Mouse (Mus musculus): Measurements from ENCODE around the gene B3galt4. TPM values are rescaled to one million over a fixed set of nuclear protein-coding genes. Genes with fewer than 3 reads are reported as not detected.

The B3galt4 gene
- 9.3 and 9.5 TPM in 2 replicates for polyA plus RNA-seq (2012; rRNA removed)

DNA sequence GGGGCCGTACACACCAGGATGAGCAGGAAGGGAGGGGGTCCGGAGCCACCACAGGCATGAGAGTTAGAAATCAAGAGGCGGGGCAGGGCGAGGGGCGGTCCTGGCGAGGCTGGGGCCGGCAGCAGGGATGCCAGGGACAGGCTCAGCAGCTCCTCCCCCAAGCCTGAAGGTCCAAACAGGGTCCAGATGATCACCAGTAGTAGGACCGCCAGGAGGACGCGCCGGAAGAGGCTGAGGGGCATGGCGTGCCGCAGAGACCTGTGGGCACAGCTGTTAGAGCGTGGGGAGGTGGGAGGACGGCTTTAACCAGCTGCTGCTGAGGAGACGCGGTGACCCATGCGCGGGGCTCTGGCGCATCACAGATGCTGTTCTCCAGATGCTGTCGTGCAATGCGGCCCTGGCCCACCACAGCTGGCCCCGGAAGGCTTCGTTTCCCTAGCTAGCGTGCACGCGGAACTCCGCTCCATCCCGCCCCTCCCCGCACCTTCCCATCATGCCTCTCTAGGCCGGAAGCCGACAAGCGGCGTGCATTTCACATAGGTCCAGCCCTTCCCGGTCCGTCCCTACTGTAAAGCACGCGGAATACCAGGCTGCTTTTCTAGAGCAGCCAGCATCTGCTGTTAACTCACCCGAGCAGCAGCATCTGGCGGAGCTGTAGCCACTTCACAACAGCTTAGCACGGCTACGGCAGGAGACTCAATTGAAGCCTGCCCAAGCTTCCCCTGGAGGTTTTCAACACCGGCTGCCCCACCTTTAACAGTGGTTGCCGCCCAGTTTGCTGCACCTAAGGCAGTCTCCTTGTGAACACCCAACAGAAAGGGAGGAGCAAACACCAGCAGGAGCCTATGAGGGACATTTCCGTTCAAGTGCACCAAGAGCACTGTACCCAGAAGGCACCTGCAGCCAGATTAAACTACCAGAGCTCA is at the start of gene B3galt4:
Gene B3galt4, minus strand, starts transcription at position 468 of the 926 bp plus-strand sequence.

DNA sequence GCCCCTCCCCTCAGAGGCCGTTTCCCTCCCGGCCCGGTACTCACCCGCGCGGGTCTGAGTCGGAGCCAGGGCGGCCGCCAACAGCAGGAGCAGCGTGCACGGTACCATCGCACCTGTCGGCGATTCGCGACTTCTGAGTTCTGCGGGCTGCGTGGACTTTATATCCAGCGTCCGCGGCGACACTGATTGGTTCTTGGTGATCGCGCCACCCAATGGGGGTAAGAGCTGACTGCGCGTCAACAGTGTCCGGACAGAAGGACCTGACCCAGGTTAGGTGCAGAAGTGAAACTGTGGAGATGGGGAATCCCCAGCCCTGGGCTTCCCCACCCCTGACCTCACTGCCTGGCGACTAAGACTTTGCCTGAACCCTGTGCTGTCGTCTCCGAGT is 48.9 kb upstream of the B3galt4 start, which contains the start of gene H2-K1:
Gene H2-K1, minus strand, starts transcription at position 198 of the 388 bp plus-strand sequence.

DNA sequence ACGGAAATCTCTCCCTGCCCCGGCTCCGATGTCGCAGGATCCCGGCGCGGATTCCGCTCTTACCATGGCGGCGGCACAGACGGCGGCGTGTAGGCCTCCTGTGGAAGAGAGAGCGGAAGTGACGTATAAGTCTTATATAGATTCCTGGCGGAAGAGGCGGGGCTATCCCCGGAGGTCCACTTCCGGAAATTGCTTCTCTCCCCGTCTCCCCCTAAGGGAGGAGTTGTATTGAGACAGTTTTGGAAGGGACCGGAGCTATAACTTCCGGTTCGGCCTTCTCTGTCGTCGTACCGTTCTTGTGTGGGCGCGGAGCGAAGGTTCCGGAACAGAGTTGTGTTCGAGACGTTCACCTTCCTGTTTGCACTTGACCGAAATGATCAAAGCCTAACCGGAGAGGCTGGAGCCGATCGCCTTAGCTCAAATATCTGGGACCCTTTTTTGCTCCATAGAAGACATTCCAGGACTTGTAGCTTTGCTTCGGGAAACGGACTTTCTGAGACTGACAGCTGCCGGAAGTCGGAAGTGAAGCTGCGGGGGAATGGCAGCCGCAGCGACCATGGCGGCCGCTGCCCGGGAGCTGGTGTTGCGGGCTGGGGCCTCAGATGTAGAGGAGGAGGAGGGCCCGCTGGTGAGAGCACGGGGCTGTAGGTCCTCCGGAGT is 4.4 kb upstream of the B3galt4 start, which contains the start of the genes Vps52 and Rps18:
Gene Vps52, plus strand, starts transcription at position 258 of the 660 bp plus-strand sequence.
Gene Rps18, minus strand, starts transcription at position 447 of the 660 bp plus-strand sequence.

GRCm38 (mm10) chr17:33940206-33940805 is 11.0 kb downstream of the B3galt4 start, which contains the start of the genes Pfdn6 and Wdr46:
Gene Pfdn6, minus strand, starts transcription at chr17:33940343.
Gene Wdr46, plus strand, starts transcription at chr17:33940660.

DNA sequence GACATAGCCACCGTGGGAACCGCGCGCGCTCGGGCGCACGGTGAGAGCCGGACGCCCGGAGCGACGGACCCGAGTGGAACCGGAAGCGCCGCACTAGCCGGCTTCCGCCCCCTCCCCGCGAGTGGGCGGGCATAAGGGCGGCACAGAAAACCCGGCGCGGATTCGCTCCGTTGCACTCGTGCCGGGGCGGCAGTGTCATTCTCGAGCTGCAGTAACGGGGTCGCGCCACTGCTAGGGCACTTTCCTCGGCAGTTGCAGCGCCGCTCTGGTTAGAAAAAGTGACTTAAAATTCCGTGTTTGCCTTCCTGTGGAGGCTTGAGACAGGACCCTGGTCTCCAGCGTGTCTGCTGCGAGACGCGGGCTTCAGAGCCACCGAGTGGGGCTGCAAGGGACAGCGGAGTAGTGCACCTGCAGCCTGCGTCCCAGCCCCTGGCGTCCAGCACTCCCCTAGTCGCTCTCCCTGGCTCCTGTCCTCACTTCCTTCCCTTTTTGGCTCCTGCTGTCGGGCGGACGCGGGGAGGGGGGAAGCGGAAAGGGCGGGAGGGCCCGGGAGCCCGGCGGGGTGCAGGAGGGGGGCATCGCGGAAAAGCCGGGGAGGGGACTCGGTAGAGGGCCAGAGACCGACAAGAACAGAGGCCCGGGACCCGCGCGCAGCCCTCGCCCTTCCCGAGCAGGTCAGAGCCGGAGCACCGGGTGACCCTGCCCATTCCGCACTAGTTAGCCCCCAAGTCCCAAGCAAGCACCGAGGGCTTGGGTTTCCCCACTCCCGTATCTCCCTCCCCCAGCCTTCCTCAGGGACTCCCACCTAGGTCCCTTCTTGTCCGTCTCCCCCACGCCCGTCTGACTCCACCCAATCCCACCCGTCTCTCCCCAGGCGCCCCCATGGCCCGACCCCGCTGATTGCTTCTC is 21.7 kb downstream of the B3galt4 start, which contains the start of gene Rgl2:
Gene Rgl2, plus strand, starts transcription at position 173 of the 909 bp plus-strand sequence.

DNA sequence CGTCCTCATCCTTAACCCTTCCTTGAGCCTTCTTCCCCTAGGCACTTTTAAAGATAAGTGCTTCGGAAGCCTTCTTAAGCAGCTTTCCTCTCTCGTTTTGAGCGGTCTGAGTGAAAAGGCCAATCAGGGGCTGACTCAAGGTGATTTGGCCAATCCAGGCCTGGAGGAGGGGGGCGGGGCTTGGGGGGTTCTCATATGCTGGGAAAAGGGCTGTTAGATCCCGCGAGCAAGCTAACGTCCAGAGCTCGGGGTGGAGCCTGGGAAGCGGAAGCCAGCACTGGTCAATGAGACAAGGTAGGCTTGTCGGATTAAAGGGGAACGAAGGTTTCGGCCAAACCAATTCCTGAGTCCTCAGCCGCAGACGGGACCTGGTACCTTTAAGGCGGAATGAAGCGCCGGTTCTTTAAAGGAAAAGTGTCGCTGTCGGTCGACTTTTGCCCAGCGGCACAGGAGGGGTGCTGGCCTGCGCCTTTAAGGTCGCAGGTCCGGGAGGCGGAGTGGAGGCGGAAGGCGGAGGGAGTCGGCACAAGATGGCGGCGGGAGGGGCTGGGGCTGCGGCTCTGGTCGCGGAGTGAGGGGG is 35.5 kb downstream of the B3galt4 start, which contains the start of the genes Tapbp and Zbtb22:
Gene Tapbp, plus strand, starts transcription at position 229 of the 580 bp plus-strand sequence.
Gene Zbtb22, plus strand, starts transcription at position 234 of the 580 bp plus-strand sequence.

GRCm38 (mm10) chr17:33909077-33909868 is 42.0 kb downstream of the B3galt4 start, which contains the start of gene Daxx:
Gene Daxx, plus strand, starts transcription at chr17:33909414.

GRCm38 (mm10) chr17:33904835-33905234 is 46.5 kb downstream of the B3galt4 start, which contains the start of gene Platr17:
Gene Platr17, plus strand, starts transcription at chr17:33905135.

Other genes starting within 250 kb of the B3galt4 start
- 54.7 and 54.9 TPM in 2 replicates for gene March2, start 232.8 kb downstream of the B3galt4 start, polyA plus RNA-seq (2012; rRNA removed)
- 492 and 498 TPM in 2 replicates for gene Rab11b, start 191.0 kb downstream of the B3galt4 start, polyA plus RNA-seq (2012; rRNA removed)
- gene Angptl4, start 169.7 kb downstream of the B3galt4 start, polyA plus RNA-seq (2012; rRNA removed), result 8.6 and 13.8 TPM in 2 replicates
- 60.8 and 64.1 TPM in 2 replicates for gene Kank3, start 141.0 kb downstream of the B3galt4 start, polyA plus RNA-seq (2012; rRNA removed)
- 1,052 and 1,113 TPM in 2 replicates for gene Rps28, start 126.9 kb downstream of the B3galt4 start, polyA plus RNA-seq (2012; rRNA removed)
- 340 and 356 TPM in 2 replicates for gene Ndufa7, start 126.9 kb downstream of the B3galt4 start, polyA plus RNA-seq (2012; rRNA removed)
- gene Cd320, start 108.4 kb downstream of the B3galt4 start, polyA plus RNA-seq (2012; rRNA removed), result 41.3 and 46.5 TPM in 2 replicates
- not detected in 2 replicates for gene Gm7029, start 77.7 kb downstream of the B3galt4 start, polyA plus RNA-seq (2012; rRNA removed)
- gene Kifc1, start 60.8 kb downstream of the B3galt4 start, polyA plus RNA-seq (2012; rRNA removed), result 32.6 and 40.9 TPM in 2 replicates
- 0.25 and 0.29 TPM in 2 replicates for gene Platr17, start 46.4 kb downstream of the B3galt4 start, polyA plus RNA-seq (2012; rRNA removed)
- 46.3 and 50.1 TPM in 2 replicates for gene Daxx, start 42.1 kb downstream of the B3galt4 start, polyA plus RNA-seq (2012; rRNA removed)
- 13.9 and 20.8 TPM in 2 replicates for gene Tapbp, start 35.6 kb downstream of the B3galt4 start, polyA plus RNA-seq (2012; rRNA removed)
- gene Zbtb22, start 35.6 kb downstream of the B3galt4 start, polyA plus RNA-seq (2012; rRNA removed), result 34.5 and 40.6 TPM in 2 replicates
- gene Rgl2, start 21.9 kb downstream of the B3galt4 start, polyA plus RNA-seq (2012; rRNA removed), result 230 and 252 TPM in 2 replicates
- gene Pfdn6, start 11.1 kb downstream of the B3galt4 start, polyA plus RNA-seq (2012; rRNA removed), result 113 and 115 TPM in 2 replicates
- gene Wdr46, start 10.8 kb downstream of the B3galt4 start, polyA plus RNA-seq (2012; rRNA removed), result 27.4 and 27.8 TPM in 2 replicates
- gene Vps52, start 4.3 kb upstream of the B3galt4 start, polyA plus RNA-seq (2012; rRNA removed), result 63.4 and 64.7 TPM in 2 replicates
- gene Rps18, start 4.5 kb upstream of the B3galt4 start, polyA plus RNA-seq (2012; rRNA removed), result 1,006 and 1,081 TPM in 2 replicates
- gene H2-K1, start 48.9 kb upstream of the B3galt4 start, polyA plus RNA-seq (2012; rRNA removed), result 27.6 and 29.7 TPM in 2 replicates
- gene Ring1, start 73.2 kb upstream of the B3galt4 start, polyA plus RNA-seq (2012; rRNA removed), result 62.7 and 65.1 TPM in 2 replicates
- gene H2-Ke6, start 76.6 kb upstream of the B3galt4 start, polyA plus RNA-seq (2012; rRNA removed), result 115 and 118 TPM in 2 replicates
- gene Slc39a7, start 80.2 kb upstream of the B3galt4 start, polyA plus RNA-seq (2012; rRNA removed), result 113 and 136 TPM in 2 replicates
- gene Rxrb, start 80.3 kb upstream of the B3galt4 start, polyA plus RNA-seq (2012; rRNA removed), result 88.3 and 91.0 TPM in 2 replicates
- 13.9 and 70.2 TPM in 2 replicates for gene Col11a2, start 87.9 kb upstream of the B3galt4 start, polyA plus RNA-seq (2012; rRNA removed)
- gene H2-Oa, start 140.9 kb upstream of the B3galt4 start, polyA plus RNA-seq (2012; rRNA removed), result 0.15 and 0.29 TPM in 2 replicates
- 10.2 and 10.5 TPM in 2 replicates for gene H2-DMa, start 168.1 kb upstream of the B3galt4 start, polyA plus RNA-seq (2012; rRNA removed)
- gene Brd2, start 171.1 kb upstream of the B3galt4 start, polyA plus RNA-seq (2012; rRNA removed), result 206 and 231 TPM in 2 replicates
- gene H2-DMb2, start 191.8 kb upstream of the B3galt4 start, polyA plus RNA-seq (2012; rRNA removed), result 0.15 and 0.29 TPM in 2 replicates
- 1.0 and 1.9 TPM in 2 replicates for gene H2-DMb1, start 201.6 kb upstream of the B3galt4 start, polyA plus RNA-seq (2012; rRNA removed)
- gene Tap1, start 236.1 kb upstream of the B3galt4 start, polyA plus RNA-seq (2012; rRNA removed), result 2.8 and 4.5 TPM in 2 replicates
- 1.8 and 2.6 TPM in 2 replicates for gene Psmb9, start 236.3 kb upstream of the B3galt4 start, polyA plus RNA-seq (2012; rRNA removed)
- gene Psmb8, start 246.2 kb upstream of the B3galt4 start, polyA plus RNA-seq (2012; rRNA removed), result 5.1 and 6.8 TPM in 2 replicates